Mouse (Mus musculus) cerebellum, adult 18-20 months (tissue): ENCODE measurements around the gene S100a16.

Experiments used
- DNase-seq, 2 experiments: peaks; one replicate each; pipeline ENCODE4 v3.0.0; 2021

Gene S100a16

DNA sequence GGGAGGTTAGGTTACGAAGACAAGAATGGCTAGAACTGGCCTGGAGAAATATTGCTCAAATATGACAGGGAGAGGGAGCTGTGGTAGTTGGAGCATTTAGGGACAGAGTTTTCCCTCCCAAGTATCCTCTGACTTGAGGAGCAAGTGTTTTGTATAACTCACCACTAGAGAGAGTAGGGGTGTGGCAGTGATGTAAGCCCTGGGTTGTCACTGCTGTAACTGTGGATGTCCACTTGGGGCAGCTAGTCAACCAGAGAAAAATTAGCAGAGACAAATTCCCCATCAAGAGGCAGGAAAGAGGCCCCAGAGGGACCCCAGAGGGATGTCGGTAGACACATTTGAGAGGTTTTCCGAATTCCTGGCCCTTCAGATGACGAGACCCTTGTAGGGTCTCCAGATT, 11.6 kb upstream of the S100a16 start:
- peak in 1 of 2 experiments; percentile 33 for DNase-seq

DNA sequence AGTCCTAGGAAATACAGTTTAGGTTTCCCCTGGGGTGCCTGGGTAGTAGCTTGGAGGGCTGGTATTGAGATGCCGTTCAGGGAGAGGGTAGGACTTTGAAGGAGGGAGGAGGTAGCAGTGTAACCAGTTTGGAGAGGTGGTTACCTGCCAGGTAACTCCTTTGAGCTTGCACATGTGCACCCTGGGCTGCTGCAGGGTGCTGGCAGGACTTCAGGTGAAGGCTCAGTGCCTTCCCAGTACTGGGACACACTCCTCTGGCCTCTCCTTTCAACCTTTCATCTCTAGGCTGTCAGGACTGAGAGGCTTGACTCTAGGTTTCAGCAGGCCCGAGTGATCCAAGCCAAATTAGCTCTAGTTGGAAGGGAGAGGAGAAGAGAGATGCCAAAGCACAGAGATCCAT, 11.0 kb upstream of the S100a16 start:
- DNase-seq: no peak

GRCm38 (mm10) chr3:90526580-90526979, 10.5 kb upstream of the S100a16 start, which contains the start of gene S100a14:
Gene S100a14 (plus strand): TSS chr3:90526856.
- no peak for DNase-seq

- no peak for DNase-seq
Observed at GRCm38 (mm10) chr3:90527291-90527873, 9.7 kb upstream of the S100a16 start.

DNA sequence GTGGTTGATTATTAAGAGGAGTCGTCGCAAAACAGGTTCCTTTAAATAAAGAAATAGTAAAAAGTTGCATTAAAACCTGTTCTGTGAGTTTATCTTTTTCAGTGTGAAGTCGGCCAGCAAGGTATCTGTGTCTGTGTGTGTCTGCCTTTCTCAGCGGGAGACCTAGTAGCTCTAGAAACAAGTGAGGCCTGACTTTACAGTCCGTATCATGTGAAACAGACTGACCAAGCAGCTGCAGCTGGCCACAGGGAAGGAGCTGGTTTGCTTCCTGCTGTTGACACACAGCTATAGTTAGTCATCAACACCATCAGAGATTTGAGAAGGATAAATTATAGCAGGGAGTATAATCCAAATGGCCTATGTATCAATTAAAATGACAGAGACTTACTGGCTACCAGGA, 5.3 kb upstream of the S100a16 start:
- no peak for DNase-seq

- no peak for DNase-seq
Observed at GRCm38 (mm10) chr3:90535446-90535845, 1.6 kb upstream of the S100a16 start.

DNA sequence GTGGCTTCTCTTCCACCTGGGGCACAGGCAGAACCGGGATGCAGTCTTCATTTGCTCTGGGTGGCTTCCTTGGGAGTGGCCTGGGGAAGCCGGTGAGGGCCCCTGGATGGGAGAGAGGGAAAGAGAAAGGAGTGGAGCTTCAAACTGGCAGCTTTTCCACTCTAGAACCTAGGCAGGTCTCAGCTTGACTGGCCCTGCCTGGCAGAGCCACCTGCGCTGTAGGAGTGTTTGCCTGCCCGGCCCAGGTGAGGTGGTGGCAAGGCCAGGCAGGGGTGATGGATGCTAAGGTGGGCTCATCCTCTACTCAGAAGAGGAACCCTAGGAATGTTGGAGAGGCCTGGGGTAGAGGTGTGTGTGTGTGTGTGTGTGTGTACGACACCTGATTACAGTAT, 847 bp downstream of the S100a16 start:
- DNase-seq: no peak

DNA sequence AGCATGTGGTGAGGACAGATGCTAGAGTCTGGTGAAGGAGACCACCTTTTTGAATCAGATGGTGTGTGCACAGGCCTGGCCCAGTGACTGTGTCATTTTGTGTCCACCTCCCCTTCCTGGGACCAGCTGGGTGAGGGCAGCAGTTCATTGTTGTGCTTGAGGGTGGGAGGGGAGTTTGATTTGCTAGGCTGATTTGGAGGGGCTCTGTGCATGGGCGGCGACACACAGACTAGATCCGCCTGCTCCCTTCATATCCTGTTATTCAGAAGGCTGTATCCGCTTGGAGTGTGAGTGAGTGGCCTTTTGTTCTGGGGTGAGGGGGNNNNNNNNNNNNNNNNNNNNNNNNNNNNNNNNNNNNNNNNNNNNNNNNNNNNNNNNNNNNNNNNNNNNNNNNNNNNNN, 3.9 kb downstream of the S100a16 start:
- DNase-seq: peak in 1 of 2 experiments; percentile 27

- no peak for DNase-seq
Observed at GRCm38 (mm10) chr3:90549676-90550420, 12.8 kb downstream of the S100a16 start.

DNA sequence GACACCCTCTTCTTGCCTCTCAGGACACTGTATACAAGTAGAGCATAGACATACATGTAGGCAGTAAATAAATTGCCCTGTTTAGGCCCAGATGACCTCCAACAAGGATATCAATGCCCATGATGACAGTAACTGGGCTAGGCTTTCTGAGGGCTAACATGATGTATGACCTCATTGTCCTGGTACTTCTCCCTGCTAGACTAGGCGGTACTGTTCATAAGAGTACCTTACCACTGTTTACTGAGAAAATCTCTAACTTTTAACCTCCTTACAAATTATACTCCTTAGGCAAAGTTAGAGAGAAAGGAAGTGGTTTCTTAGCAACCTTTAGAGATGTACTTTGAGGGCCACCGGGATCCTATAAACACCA, 13.4 kb downstream of the S100a16 start:
- DNase-seq: no peak

GRCm38 (mm10) chr3:90552231-90552630, 15.2 kb downstream of the S100a16 start:
- DNase-seq: no peak

DNA sequence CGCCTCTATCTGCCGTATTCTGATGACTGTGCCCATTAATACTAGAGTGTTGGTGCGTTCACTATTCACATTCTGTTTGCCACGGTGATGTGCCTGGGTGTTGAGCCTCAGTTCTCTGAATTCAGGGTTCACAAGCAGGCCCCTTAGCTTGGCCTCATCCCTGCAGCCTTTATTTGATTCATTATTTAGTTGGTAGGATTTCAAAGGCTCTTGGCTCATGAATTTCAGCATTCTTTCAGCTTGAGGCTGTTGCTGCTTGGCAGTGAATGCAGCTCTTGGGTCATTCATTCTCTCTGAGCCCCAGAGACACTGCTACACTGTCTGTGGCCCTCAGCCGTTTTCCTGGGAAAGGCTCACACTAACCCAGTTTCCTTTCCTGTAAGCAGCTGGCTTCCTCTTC, 18.9 kb downstream of the S100a16 start:
- DNase-seq: peak in 1 of 2 experiments; percentile 18

- DNase-seq: no peak
Observed at GRCm38 (mm10) chr3:90560008-90560628, 23.1 kb downstream of the S100a16 start, which contains the start of gene S100a3. Gene S100a3 (plus strand): TSS chr3:90560578.

DNA sequence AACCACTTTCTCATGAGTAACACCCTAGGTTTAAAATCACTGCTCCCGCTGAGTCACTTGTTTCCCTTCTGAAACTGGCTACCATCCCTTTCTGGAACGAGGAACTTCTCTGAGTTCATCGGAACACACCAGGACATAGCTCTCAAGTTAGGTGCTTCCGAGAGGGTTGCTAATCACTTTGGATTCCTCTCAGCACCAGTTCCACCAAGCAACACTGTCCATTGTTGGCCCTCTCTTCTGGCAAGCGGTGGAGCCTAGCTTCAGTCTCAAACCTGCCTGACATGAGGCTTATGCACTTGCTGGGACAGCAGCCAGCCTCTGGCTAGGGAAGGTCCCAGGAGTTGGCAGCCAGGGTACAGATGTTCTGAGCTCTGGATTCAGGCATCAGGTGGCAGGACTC, 37.6 kb downstream of the S100a16 start:
- DNase-seq: no peak

- no peak for DNase-seq
Observed at GRCm38 (mm10) chr3:90575320-90575719, 38.3 kb downstream of the S100a16 start.

GRCm38 (mm10) chr3:90576351-90577001, 39.4 kb downstream of the S100a16 start:
- no peak for DNase-seq

DNA sequence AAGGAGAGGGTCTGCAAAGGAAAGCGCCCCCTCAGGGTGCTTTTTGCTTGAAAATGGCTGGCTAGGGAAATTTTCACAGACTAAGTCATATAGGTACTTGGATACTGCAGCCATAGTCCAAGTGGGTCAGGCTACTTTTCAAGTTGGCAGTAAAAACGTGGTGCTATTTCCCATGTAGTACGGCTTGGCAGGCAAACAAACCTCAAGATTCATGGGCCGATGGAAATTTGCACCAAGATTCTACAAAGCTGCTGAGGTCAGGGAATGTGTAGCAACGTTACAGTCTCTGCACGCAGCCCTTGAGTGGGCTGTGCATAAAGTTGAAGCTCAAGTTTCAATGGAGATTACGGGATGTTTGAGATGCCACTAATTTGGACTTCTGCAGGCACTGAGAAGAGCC, 42.4 kb downstream of the S100a16 start:
- no peak for DNase-seq

GRCm38 (mm10) chr3:90581141-90581540, 44.1 kb downstream of the S100a16 start:
- no peak for DNase-seq

DNA sequence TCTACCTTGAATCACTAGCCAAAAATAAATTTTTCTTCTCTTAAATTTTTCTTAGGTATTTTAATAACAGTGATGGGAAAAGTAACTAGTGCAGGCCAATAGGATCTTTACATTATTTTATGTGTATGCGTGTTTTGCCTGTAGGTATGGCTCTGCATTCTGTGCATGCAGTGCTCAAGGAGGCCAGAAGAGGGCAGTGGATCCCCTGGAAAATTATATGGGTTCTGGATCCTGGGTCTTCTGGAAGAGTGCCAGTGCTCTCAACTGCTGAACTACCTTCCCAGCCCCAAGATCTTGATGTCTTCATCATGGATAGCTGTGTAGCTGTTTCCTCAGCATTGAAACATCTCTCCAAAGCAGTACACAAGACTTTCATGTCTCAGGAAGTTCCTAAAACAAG, 45.1 kb downstream of the S100a16 start:
- DNase-seq: no peak

GRCm38 (mm10) chr3:90582556-90582955, 45.5 kb downstream of the S100a16 start:
- no peak for DNase-seq

DNA sequence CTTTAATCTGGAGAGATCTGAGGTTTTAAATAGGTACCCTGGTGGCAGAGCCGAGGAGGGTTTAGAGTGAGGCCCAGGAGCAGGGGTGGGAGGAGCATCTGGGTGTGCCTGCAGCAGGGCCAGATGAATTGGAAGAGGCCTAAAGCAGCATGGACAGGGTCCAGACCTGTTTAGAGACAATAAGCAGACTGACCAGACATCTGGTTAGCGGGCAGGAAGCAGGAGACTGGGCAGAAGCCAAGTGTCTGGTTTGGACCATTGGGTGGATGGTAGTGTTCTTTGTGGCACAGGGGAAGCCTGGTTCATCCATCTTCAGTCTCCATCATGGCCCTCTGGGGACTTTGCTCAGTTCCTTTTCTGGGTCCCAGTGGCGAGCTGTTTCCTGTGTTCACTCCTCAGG, 46.8 kb downstream of the S100a16 start:
- DNase-seq: no peak

DNA sequence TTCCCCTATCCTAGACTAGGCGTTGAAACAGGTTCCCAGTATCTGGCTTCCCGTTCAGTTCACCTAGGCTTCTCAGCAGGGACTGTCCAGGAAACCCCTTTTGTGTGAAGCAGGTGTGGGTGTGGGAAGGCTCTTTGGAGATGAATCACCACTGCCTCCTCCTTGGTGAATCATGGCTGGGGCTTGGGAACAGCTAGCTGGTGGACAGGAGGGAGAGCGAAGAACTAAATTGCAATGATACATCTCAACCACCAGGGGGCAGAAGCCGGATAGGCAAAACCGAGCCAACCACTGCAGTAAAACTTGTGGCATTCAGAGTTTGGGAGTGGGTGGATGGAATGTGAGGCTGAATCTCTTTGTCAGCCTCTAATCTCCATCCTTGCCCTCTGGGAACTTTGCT, 48.5 kb downstream of the S100a16 start:
- peak; percentile 32 to 41 for DNase-seq

DNA sequence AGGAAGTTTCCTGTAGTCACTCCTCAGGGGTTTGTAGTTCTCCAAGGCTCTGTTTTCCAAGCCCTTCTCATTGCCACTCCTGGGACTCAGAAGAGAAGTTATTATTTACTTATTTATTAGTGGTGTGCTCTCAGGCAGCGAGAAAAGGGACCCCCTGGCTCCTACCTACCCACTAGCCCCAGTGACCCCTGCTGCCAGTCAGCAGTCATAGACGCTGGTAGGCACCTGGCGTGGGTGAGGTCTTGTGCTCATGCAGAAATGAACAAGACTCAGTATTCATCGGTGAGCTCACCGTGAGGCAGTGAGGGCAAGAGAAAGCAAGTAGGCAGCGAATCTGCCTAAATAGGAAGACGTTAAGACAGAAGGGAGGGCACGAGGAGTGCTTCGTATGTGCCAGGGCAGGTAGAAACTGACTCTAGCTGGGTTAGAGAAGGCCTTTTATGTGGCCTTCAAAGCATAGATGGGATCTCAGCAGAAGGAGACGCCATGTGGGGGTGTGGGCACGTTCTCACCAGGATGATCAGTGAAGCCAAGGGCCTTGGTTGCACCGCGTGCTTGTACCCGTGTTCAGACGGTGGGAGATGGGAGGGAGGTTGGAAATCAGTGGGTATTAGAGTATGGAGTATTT, 49.1 kb downstream of the S100a16 start:
- no peak for DNase-seq
